Mouse (Mus musculus) urinary bladder, adult 2 months (tissue): ENCODE data around the gene Mitf. TPM values are rescaled to one million over a fixed set of nuclear protein-coding genes. Genes with fewer than 3 reads are reported as not detected.

ENCODE experiments used
- DNase-seq: peaks from one replicate; pipeline ENCODE4 v3.0.0; 2022; ENCODE audit warnings: low spot score
- polyA plus RNA-seq: library from polyadenylated mRNA; depleted of rRNA; stranded (reverse); fragments of >200 nt; gene quantifications from 2 replicates; pipeline ENCODE4 v1.2.3, GENCODE M21; 2012; rRNA removed

Gene Mitf
- polyA plus RNA-seq, 1 experiment, result 5.6 TPM

DNA sequence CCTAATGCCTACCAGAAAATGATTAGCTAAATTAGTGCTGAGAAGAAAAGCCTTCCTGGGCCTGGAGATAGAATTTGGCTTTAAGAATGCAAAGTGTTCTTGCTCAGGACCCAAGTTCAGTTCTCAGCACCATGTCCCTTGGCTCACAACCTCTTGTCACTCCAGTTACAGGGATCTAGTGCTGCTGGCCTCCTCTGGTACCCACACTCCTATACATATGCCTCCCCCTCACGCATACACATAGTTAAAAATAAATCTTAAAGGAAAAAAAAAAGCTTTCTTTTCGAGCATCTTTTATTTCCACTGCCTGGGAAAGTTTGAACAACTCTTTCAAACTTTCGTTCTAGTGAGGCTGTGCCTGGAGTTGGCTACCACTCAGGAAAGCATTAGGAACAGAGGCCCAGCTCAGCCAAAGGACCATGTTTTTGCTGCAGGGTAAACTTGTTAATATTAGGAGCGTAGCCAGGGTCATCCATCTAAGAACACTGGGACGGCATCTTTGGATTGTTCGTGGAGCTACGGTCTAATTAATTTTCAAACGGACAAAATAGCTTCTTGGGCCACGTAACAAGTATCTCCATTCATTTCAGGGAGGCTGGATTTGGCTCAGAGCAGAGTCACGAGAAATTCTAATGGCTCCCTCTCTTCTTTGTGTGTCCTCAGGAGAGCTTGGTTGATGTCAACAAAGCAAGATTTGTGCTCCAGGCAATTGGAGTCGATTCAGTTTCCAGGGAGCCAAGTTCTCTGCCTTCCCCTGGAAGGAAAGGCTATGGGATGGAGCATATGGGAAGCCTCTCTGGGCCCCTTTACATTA is 239.7 kb downstream of the Mitf start:
- DNase-seq, result no peak

DNA sequence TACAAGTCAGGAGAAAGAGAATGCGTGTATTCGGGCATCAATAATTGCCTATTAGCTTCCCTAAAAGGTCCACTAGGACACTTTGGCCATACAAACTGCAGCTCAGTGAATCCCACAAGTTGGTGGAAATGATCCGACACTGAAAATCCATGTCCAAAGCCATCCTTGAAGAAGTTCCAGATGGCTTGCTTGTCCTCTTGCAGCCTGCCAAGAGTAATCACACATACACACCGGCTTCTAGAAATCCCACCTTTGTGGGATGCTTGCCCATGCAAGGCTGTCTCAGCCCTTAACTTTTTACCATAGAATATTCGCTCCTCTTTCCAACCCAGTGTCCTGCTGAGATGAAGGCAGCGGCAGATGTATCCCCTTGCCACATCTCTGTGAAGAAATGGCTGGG is 240.9 kb downstream of the Mitf start:
- no peak for DNase-seq

DNA sequence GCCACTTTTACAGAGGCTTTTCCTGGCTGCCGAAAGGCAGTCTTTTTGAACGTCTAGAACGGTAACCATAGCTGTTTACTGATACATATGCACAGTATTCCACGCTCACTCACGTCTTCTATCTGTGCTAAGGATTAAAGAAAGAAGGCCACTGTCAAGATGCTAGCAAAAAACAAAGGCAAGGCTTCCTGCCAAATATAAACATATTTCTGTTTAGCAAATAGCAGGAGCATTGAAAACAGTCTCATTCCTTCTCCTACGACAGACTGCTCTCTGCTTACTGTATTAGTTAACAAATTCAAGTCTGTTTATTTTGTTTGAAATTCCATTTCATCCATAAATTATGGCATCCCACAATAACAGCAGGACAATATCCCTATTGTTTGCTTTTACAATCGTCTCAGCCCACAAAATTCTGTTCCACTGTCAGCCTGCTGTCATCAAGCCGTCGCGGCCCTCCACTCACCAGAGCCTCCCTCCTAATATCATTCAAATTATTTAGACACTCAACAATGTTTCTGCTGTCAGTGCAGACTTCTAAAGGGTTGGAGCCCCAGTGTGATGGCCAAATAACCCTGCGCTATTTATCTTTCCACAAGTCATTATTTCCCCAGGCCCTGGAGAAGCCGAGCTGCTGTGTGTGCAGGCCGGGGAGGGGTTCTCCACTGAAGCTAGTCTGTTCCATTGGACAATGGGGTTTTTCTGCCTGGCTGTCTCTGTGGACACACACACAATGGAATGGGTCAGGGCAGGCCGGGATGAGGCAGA is 242.0 kb downstream of the Mitf start:
- no peak for DNase-seq

- DNase-seq, result no peak
Observed at GRCm38 (mm10) chr6:98049551-98049950, 242.7 kb downstream of the Mitf start.

GRCm38 (mm10) chr6:98061878-98062277 is 255.0 kb downstream of the Mitf start:
- DNase-seq, result no peak

DNA sequence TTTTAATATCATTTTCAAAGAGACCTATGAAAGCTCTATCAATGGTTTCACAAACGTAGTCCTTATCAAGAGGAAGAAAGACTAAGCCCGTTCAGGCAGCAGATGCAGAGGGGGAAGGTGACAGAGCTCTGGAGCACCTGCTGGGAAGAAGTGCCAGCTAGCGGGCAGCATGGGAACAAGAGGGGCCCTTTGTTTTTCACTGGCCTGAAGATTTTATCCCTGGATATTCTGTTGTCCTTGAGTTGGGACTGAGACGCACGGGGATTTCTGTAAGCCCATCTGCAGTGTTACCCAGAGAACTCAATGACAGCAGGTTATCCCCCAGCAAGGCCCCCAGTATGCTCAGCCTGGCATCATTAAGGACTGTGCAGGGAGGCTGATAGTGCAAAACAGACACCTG is 258.1 kb downstream of the Mitf start:
- no peak for DNase-seq

- no peak for DNase-seq
Observed at GRCm38 (mm10) chr6:98066420-98066819, 259.6 kb downstream of the Mitf start.

Other genes starting within 250 kb of the Mitf start
- 26.8 and 28.5 TPM in 2 replicates for gene Frmd4b, start 189.5 kb upstream of the Mitf start, polyA plus RNA-seq